Mouse (Mus musculus): ENCODE results near the gene Polrmt.

DNA sequence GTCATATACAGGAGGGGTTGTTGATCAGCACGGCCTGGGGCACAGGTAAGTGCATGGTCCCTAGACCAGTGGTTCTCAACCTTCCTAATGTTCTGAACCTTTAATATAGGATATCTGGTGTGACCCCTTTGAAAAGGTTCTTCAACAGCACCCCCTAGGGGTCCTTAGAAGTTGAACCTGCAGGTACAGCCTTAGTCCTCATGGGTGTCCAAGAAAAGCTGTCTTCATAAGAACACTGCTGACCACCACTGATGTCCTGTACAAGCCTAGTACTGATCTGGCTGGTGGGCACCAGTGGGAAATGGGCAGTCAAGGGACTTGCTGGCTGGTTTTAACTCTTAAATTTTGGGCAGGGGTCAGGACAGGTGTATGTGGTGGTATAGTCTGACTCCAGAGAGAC, 34.4 kb downstream of the Polrmt start:
- TF ChIP-seq CTCF (IDR thresholded peaks at IDR 0.05; ENCODE audit: low read depth) (peak; percentile 20; the same call in 1 of the 2 replicates), EP300 (IDR thresholded peaks at IDR 0.05; ENCODE audit: low read depth) (no peak)
